Mouse (Mus musculus): Measurements from ENCODE around the gene Cds1. TPM values are rescaled to one million over a fixed set of nuclear protein-coding genes. Genes with fewer than 3 reads are reported as not detected.

Gene Cds1
- polyA plus RNA-seq, 1 experiment = 22.7 TPM

DNA sequence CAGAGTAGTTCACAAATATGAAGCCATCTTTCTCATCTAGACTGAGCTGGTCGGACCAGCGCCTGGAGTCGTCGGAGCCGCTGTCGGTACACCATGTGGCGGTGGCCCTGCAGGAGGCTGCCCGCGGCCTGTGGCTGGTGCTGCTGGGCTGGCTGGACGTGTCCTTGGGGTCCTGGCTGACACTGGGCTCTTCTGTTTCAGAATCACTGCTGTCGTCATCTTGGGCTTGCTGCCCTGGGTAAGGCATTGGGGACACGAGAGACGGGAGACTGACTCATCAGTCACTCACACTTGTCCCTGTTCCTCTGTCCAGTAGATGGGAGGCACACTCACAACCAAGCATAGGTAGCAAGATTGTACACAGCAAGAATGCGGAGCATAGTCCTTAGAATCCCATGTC lies 80.1 kb downstream of the Cds1 start:
- no peak for TF ChIP-seq POLR2A (IDR thresholded peaks at IDR 0.05; ENCODE audit: control insufficient read depth, extremely low read depth, insufficient read depth, low read length, poor library complexity)
- TF ChIP-seq CTCF (IDR thresholded peaks at IDR 0.05; ENCODE audit: borderline replicate concordance, control insufficient read depth, extremely low read depth, insufficient read depth, low read length, poor library complexity) = no peak
- Histone ChIP-seq H3K4me1 (replicated peaks; ENCODE audit: control insufficient read depth, insufficient read depth, low read length) (0 out of 2 replicates have a peak, but pooled peaks cover 2% of the 10 kb centered on the region), H3K4me3 (ENCODE audit: control insufficient read depth, insufficient read depth, low read length) (no peak overlapping the region), H3K36me3 (ENCODE audit: control insufficient read depth, insufficient read depth, low read length) (no peaks in the 10 kb centered on the region), H3K27ac (ENCODE audit: control insufficient read depth, insufficient read depth, low read length) (no peak overlapping the region), H3K27me3 (ENCODE audit: control insufficient read depth, insufficient read depth, low read length) (no peaks in the 10 kb centered on the region)
- 98% methylated on average over 14 of the region's 14 CpGs for WGBS
- no peak for DNase-seq

DNA sequence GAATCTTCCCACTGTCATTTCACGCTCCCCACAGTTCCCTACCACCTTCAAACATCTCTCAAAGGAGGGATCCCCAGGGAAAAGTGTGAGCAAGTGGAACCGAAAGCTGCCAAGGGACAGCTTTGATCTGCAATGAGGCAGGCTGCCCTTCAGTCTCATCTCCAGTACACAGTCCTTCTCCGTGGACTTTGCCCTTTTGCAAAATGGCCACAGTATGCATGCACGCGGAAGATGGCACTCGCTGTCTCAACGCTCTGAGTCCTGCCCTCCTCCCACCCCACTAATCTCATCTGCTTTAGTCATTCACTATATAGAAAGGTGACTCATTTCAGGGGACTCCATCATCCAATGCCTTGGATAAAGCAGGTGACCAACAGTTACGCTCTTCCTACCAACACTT lies 81.0 kb downstream of the Cds1 start:
- H3K4me1 ChIP-seq (replicated peaks; ENCODE audit: control insufficient read depth, insufficient read depth, low read length) = 0 out of 2 replicates have a peak, but pooled peaks cover 2% of the 10 kb centered on the region
- TF ChIP-seq CTCF (IDR thresholded peaks at IDR 0.05; ENCODE audit: borderline replicate concordance, control insufficient read depth, extremely low read depth, insufficient read depth, low read length, poor library complexity) (no peak), POLR2A (IDR thresholded peaks at IDR 0.05; ENCODE audit: control insufficient read depth, extremely low read depth, insufficient read depth, low read length, poor library complexity) (no peak)
- DNase-seq = no peak
- H3K36me3 ChIP-seq (ENCODE audit: control insufficient read depth, insufficient read depth, low read length) = no peaks in the 10 kb centered on the region
- no peak overlapping the region for H3K27ac ChIP-seq (ENCODE audit: control insufficient read depth, insufficient read depth, low read length)
- WGBS = 97% methylated on average over 8 of the region's 8 CpGs
- no peak overlapping the region for H3K4me3 ChIP-seq (ENCODE audit: control insufficient read depth, insufficient read depth, low read length)
- H3K27me3 ChIP-seq (ENCODE audit: control insufficient read depth, insufficient read depth, low read length) = no peaks in the 10 kb centered on the region

DNA sequence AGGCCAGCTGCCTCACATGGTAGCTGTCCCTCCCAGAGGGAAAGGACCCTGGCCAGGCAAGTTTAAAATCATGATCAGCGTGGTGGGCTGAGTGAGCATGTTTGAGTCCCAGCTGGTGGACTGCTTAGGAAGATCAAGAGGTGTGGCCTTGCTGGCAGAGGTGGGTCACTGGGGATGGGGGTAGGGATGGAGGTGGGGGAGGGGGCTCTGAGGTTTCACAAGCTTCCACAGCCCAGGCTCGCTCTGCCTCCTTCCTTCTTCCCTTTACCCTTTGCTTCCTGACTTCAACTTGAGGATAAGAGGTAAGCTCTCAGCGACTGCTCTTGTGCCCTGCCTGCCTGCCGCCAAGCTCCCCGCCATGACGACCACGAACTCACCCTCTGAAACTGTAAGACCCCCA lies 82.4 kb downstream of the Cds1 start:
- DNase-seq = no peak
- Histone ChIP-seq H3K27ac (ENCODE audit: control insufficient read depth, insufficient read depth, low read length) (no peak overlapping the region), H3K36me3 (ENCODE audit: control insufficient read depth, insufficient read depth, low read length) (no peaks in the 10 kb centered on the region), H3K4me3 (ENCODE audit: control insufficient read depth, insufficient read depth, low read length) (no peak overlapping the region), H3K27me3 (ENCODE audit: control insufficient read depth, insufficient read depth, low read length) (no peaks in the 10 kb centered on the region), H3K4me1 (replicated peaks; ENCODE audit: control insufficient read depth, insufficient read depth, low read length) (no peaks in the 10 kb centered on the region)
- 96% methylated on average over 7 of the region's 7 CpGs for WGBS
- TF ChIP-seq CTCF (IDR thresholded peaks at IDR 0.05; ENCODE audit: borderline replicate concordance, control insufficient read depth, extremely low read depth, insufficient read depth, low read length, poor library complexity) = no peak
- no peak for TF ChIP-seq POLR2A (IDR thresholded peaks at IDR 0.05; ENCODE audit: control insufficient read depth, extremely low read depth, insufficient read depth, low read length, poor library complexity)

DNA sequence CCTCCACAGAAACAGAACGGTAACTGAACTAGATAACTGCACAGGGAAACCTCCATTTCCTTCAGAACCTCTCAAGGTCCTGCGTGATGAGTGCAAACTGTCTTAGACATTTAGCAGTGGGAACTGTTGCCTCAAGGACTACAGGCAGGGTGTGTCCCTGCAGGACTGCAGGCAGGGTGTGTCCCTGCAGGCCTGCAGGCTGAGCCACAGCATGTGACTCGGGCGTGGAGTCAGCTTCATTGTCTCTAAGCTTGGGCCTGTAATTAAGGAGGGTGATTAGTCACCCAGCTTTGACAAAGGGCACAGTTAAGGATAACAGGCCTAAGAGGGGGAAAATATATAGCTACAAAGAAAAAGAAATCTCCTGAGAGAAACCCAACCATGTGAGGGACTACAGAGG lies 82.8 kb downstream of the Cds1 start:
- TF ChIP-seq POLR2A (IDR thresholded peaks at IDR 0.05; ENCODE audit: control insufficient read depth, extremely low read depth, insufficient read depth, low read length, poor library complexity) (no peak), CTCF (IDR thresholded peaks at IDR 0.05; ENCODE audit: borderline replicate concordance, control insufficient read depth, extremely low read depth, insufficient read depth, low read length, poor library complexity) (no peak)
- Histone ChIP-seq H3K4me3 (ENCODE audit: control insufficient read depth, insufficient read depth, low read length) (no peak overlapping the region), H3K27ac (ENCODE audit: control insufficient read depth, insufficient read depth, low read length) (no peak overlapping the region), H3K36me3 (ENCODE audit: control insufficient read depth, insufficient read depth, low read length) (no peaks in the 10 kb centered on the region), H3K4me1 (replicated peaks; ENCODE audit: control insufficient read depth, insufficient read depth, low read length) (no peaks in the 10 kb centered on the region), H3K27me3 (ENCODE audit: control insufficient read depth, insufficient read depth, low read length) (no peaks in the 10 kb centered on the region)
- WGBS = 93% methylated on average over 4 of the region's 4 CpGs
- no peak for DNase-seq

DNA sequence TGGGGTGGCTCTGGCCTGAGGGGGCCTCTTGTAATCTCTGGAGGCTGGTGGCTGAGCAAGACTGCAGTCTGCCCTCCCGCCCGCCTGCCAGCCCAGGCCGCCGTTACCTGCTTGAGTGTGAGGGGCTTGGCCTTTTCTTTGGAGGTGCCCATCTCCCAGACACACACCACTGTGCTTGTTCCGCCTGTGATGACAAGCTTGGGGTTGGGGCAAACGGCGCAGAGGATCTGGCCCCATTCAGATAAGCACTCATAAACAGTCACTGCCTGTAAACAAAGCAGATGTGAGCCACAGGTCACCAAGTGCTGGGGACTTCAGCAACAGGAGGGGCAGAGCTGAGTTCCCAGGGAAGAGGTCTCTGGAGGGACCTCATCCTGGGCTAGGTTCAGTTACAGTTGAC lies 86.2 kb downstream of the Cds1 start:
- WGBS = 97% methylated on average over 7 of the region's 7 CpGs
- no peaks in the 10 kb centered on the region for H3K27me3 ChIP-seq (ENCODE audit: control insufficient read depth, insufficient read depth, low read length)
- no peak for DNase-seq
- no peak overlapping the region for H3K27ac ChIP-seq (ENCODE audit: control insufficient read depth, insufficient read depth, low read length)
- no peak for TF ChIP-seq POLR2A (IDR thresholded peaks at IDR 0.05; ENCODE audit: control insufficient read depth, extremely low read depth, insufficient read depth, low read length, poor library complexity)
- TF ChIP-seq CTCF (IDR thresholded peaks at IDR 0.05; ENCODE audit: borderline replicate concordance, control insufficient read depth, extremely low read depth, insufficient read depth, low read length, poor library complexity) = no peak
- no peaks in the 10 kb centered on the region for H3K36me3 ChIP-seq (ENCODE audit: control insufficient read depth, insufficient read depth, low read length)
- no peaks in the 10 kb centered on the region for H3K4me1 ChIP-seq (replicated peaks; ENCODE audit: control insufficient read depth, insufficient read depth, low read length)
- H3K4me3 ChIP-seq (ENCODE audit: control insufficient read depth, insufficient read depth, low read length) = no peak overlapping the region

DNA sequence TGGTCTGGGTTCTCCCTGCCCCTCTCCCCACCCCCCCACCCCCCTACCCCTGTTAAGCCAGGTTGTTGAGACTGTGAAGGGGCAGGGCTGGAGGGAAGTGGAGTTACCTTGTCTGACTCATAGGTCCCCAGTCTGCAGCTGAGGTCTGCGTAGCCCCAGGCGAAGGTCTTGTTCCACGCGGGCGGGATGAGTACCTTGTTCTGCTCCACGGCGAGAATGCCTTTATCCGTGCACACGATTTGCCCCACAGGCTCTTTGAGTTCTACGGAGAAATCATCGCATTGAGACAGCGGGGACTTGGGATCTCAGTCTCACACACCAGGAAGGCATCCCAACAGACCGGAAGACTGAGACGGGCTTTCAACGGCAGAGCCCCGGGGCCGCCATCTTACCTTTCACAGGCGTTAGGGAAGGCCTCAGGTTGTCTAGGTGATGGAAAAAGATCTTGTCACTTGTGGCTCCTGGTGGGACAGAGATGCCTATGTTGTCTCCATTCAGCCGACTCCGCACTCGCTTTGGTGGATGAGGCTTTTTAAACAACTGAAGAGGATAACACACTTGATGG lies 87.3 kb downstream of the Cds1 start:
- Histone ChIP-seq H3K27me3 (ENCODE audit: control insufficient read depth, insufficient read depth, low read length) (no peaks in the 10 kb centered on the region), H3K27ac (ENCODE audit: control insufficient read depth, insufficient read depth, low read length) (no peak overlapping the region), H3K4me1 (replicated peaks; ENCODE audit: control insufficient read depth, insufficient read depth, low read length) (no peaks in the 10 kb centered on the region), H3K4me3 (ENCODE audit: control insufficient read depth, insufficient read depth, low read length) (no peak overlapping the region), H3K36me3 (ENCODE audit: control insufficient read depth, insufficient read depth, low read length) (no peaks in the 10 kb centered on the region)
- TF ChIP-seq CTCF (IDR thresholded peaks at IDR 0.05; ENCODE audit: borderline replicate concordance, control insufficient read depth, extremely low read depth, insufficient read depth, low read length, poor library complexity) (no peak), POLR2A (IDR thresholded peaks at IDR 0.05; ENCODE audit: control insufficient read depth, extremely low read depth, insufficient read depth, low read length, poor library complexity) (no peak)
- 97% methylated on average over 21 of the region's 21 CpGs for WGBS
- no peak for DNase-seq

DNA sequence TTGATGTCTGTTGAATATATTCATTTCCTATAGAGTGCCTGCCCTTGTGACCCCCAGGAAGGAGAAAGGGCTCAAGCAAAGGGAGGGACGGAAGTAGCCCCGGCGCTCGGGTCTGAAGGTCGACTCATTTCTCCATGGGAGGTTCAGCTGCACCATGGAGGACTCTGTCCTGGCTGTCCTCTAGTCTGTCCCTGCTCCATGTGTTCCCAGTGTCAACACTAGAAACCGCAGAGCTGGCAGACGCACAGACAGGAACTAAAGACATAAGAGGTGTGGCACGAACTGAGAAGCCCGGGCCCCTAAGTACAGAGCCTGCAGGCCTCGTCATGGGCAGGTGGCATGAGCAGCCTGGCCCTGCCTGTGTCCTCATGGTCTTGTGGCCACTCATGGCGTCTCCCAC lies 89.2 kb downstream of the Cds1 start:
- Histone ChIP-seq H3K4me3 (ENCODE audit: control insufficient read depth, insufficient read depth, low read length) (no peak overlapping the region), H3K4me1 (replicated peaks; ENCODE audit: control insufficient read depth, insufficient read depth, low read length) (no peaks in the 10 kb centered on the region), H3K27me3 (ENCODE audit: control insufficient read depth, insufficient read depth, low read length) (no peaks in the 10 kb centered on the region), H3K27ac (ENCODE audit: control insufficient read depth, insufficient read depth, low read length) (no peak overlapping the region), H3K36me3 (ENCODE audit: control insufficient read depth, insufficient read depth, low read length) (no peaks in the 10 kb centered on the region)
- WGBS = 96% methylated on average over 11 of the region's 11 CpGs
- TF ChIP-seq POLR2A (IDR thresholded peaks at IDR 0.05; ENCODE audit: control insufficient read depth, extremely low read depth, insufficient read depth, low read length, poor library complexity) (no peak), CTCF (IDR thresholded peaks at IDR 0.05; ENCODE audit: borderline replicate concordance, control insufficient read depth, extremely low read depth, insufficient read depth, low read length, poor library complexity) (no peak)
- no peak for DNase-seq

Measured in thymus, adult 2 months (tissue).